Mouse (Mus musculus): ENCODE measurements around the gene Chil4. TPM values are rescaled to one million over a fixed set of nuclear protein-coding genes. Genes with fewer than 3 reads are reported as not detected.
"Not testable (repeated sequence)": the region's sequence is repeated elsewhere in the genome, so short reads cannot be mapped to it uniquely, and the experiment has no call there.

The Chil4 gene
- total and polyA plus RNA-seq, 2 experiments from 2014 or later, result not detected

DNA sequence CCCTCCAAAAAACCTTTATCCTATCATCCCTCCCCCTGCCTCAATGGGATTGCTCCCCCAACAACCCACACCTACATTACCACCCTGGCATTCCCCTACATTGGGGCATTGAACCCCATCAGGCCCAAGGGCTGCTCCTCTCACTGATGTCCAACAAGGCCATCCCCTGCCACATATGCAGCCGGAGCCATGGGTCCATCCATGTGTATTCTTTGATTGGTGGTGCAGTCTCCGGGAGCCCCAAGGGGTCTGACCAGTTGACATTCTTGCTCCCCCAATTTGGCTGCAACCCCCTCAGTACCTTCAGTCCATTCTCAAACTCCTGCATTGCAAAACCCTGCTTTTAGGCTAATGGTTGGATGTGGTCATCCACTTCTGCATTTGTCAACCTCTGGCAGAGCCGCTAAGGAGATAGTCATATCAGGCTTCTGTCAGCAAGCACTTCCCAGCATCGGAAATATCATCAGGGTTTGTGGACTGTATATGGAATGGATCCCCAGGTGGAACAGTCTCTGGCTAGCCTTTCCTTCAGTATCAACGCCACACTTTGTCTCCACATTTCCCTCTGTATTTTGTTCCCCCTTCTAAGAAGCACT lies 20.0 kb upstream of the Chil4 start:
- peak; percentile 38; the same call in 1 of the 2 replicates for ATAC-seq (ENCODE audit: low FRiP score)

DNA sequence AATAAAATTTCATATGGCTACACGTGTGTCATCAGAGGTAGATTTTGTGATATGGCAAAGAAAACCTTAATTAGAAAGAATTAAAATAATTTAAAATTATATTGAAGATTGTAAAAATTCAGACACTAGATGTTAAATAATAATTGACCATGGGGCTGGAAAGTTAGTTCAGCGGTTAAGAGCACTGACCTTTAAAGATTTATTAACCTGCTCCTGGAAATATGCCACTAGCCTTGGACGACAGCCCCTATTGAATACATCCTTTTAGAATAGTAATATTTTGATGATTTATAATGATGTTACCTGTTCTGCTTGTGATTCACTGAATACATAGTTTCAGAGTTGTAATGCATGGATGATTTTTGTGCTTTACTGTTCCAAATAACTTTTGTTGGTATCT lies 4.1 kb upstream of the Chil4 start:
- H3K4me1 ChIP-seq (ENCODE audit: insufficient read depth, low read length); H3K9me3 ChIP-seq (ENCODE audit: low read length); ATAC-seq (ENCODE audit: low FRiP score); H3K4me3 ChIP-seq (ENCODE audit: low read depth, low read length); H3K27ac ChIP-seq (ENCODE audit: low read depth, low read length); DNase-seq (ENCODE audit: low spot score); H3K9ac ChIP-seq (replicated peaks; ENCODE audit: low read length, poor library complexity, severe bottlenecking); H3K27me3 ChIP-seq (ENCODE audit: insufficient read depth, low read length); H3K4me2 ChIP-seq (ENCODE audit: low read depth, low read length, poor library complexity, severe bottlenecking); H3K36me3 ChIP-seq (ENCODE audit: insufficient read depth, low read length): not testable (repeated sequence)
- 74% methylated on average over 3 of the region's 3 CpGs for WGBS

More for the DNA sequence above, 20.0 kb upstream of the Chil4 start:
- H3K4me1 ChIP-seq (ENCODE audit: insufficient read depth, low read length), result no peaks in the 10 kb centered on the region
- no peak overlapping the region for H3K4me2 ChIP-seq (ENCODE audit: low read depth, low read length, poor library complexity, severe bottlenecking)
- H3K27me3 ChIP-seq (ENCODE audit: insufficient read depth, low read length), result no peaks in the 10 kb centered on the region
- H3K9me3 ChIP-seq (ENCODE audit: low read length), result peaks cover 4% of the 10 kb centered on the region; the same call in 1 of the 2 replicates
- DNase-seq (ENCODE audit: low spot score), result no peak
- TF ChIP-seq CTCF (IDR thresholded peaks at IDR 0.05), result no peak
- H3K27ac ChIP-seq (ENCODE audit: low read depth, low read length), result no peak overlapping the region
- H3K36me3 ChIP-seq (ENCODE audit: insufficient read depth, low read length), result no peaks in the 10 kb centered on the region
- 91% methylated on average over 5 of the region's 5 CpGs for WGBS
- no peak overlapping the region for H3K4me3 ChIP-seq (ENCODE audit: low read depth, low read length)
- no peak overlapping the region for H3K9ac ChIP-seq (replicated peaks; ENCODE audit: low read length, poor library complexity, severe bottlenecking)

DNA sequence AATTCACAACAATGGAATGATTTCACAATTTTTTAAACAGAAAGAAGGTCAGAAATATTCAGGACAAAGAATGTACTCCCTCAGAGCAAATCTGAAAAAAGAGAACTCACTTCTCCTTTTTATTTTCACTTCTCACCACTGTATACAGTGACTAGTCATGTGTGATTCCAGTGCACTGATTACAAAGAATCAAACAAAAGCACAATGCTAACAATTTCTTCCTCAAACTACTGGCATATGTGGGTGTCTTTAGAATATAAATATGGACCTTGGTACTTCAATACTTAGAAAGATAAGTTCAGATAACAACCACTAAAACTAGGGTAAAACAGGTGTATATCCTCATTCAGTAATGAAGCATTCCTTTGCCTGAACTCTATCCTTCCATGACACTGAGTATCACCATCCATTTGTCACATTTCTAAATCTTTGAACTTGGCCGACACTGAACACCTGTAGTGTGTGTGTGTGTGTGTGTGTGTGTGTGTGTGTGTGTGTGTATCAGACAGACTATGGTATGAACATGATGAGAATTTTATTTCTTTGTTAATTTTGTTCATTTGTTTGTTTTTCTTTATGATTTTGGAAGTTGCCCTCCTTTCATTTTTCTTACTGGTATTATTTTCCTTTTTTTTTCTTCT lies 2.4 kb upstream of the Chil4 start:
- Histone ChIP-seq H3K4me3 (ENCODE audit: low read depth, low read length) (no peak overlapping the region), H3K4me2 (ENCODE audit: low read depth, low read length, poor library complexity, severe bottlenecking) (no peak overlapping the region), H3K9ac (replicated peaks; ENCODE audit: low read length, poor library complexity, severe bottlenecking) (no peak overlapping the region), H3K4me1 (ENCODE audit: insufficient read depth, low read length) (no peaks in the 10 kb centered on the region), H3K9me3 (ENCODE audit: low read length) (no peaks in the 10 kb centered on the region), H3K27me3 (ENCODE audit: insufficient read depth, low read length) (no peaks in the 10 kb centered on the region), H3K36me3 (ENCODE audit: insufficient read depth, low read length) (no peaks in the 10 kb centered on the region), H3K27ac (ENCODE audit: low read depth, low read length) (no peak overlapping the region)
- ATAC-seq (ENCODE audit: low FRiP score) (no peak), DNase-seq (ENCODE audit: low spot score) (no peak)
- TF ChIP-seq CTCF (IDR thresholded peaks at IDR 0.05), result no peak
- 97% methylated on average over 1 of the region's 1 CpGs for WGBS

DNA sequence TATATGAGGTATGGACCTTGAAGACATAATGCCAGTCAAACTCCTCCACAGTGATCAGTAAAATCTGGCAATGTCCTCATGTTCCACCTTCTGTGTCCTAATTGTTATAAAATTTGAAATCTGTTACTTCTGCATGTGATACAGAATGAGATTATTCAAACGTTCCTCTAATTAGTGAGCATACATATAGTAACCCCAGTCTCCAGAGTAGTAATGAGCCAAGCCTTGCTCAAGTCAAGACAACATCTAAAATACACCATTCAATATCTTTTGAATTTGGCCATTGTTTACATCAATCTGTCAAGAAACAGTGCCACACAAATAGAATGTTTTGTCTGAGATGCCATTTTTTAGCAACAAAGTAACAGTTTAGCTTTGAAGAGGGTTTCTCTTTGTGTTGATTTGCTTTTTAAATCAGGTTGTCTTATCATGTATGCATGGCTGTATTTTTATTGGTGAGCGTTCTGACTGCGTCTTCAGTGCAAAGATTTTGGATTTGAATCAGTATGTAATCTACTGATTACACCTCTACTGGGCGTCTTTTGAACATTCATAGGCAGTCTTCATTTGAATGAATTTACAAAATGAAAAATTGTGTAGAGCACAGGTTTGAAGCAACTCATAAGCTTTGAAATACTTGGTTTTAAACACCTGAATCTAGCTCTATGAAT lies 888 bp downstream of the Chil4 start:
- H3K4me2 ChIP-seq (ENCODE audit: low read depth, low read length, poor library complexity, severe bottlenecking); H3K4me3 ChIP-seq (ENCODE audit: low read depth, low read length); DNase-seq (ENCODE audit: low spot score); H3K27me3 ChIP-seq (ENCODE audit: insufficient read depth, low read length); H3K9ac ChIP-seq (replicated peaks; ENCODE audit: low read length, poor library complexity, severe bottlenecking); H3K4me1 ChIP-seq (ENCODE audit: insufficient read depth, low read length); H3K9me3 ChIP-seq (ENCODE audit: low read length); H3K27ac ChIP-seq (ENCODE audit: low read depth, low read length); H3K36me3 ChIP-seq (ENCODE audit: insufficient read depth, low read length); ATAC-seq (ENCODE audit: low FRiP score): not testable (repeated sequence)
- 82% methylated on average over 4 of the region's 4 CpGs for WGBS

DNA sequence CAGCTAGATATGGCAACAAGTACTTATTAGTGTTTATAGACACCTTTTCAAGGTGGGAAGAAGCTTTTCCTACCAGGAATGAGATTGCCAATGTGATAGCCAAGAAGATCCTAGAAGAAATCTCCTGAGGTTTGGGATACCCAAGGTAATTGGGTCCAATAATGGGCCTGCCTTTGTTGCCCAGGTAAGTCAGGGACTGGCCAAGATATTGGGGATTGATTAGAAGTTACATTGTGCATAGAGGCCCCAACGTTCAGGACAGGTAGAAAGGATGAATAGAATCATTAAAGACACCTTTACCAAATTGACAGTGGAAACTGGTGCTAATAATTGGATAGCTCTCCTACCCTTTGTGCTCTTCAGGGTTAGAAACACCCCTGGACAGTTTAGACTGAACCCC lies 21.3 kb downstream of the Chil4 start:
- not testable (repeated sequence) for H3K4me2 ChIP-seq (ENCODE audit: low read depth, low read length, poor library complexity, severe bottlenecking); H3K4me1 ChIP-seq (ENCODE audit: insufficient read depth, low read length); H3K27ac ChIP-seq (ENCODE audit: low read depth, low read length); DNase-seq (ENCODE audit: low spot score); H3K27me3 ChIP-seq (ENCODE audit: insufficient read depth, low read length); ATAC-seq (ENCODE audit: low FRiP score); H3K4me3 ChIP-seq (ENCODE audit: low read depth, low read length); H3K9ac ChIP-seq (replicated peaks; ENCODE audit: low read length, poor library complexity, severe bottlenecking); H3K36me3 ChIP-seq (ENCODE audit: insufficient read depth, low read length); H3K9me3 ChIP-seq (ENCODE audit: low read length)
- WGBS, result 68% methylated on average over 1 of the region's 1 CpGs

DNA sequence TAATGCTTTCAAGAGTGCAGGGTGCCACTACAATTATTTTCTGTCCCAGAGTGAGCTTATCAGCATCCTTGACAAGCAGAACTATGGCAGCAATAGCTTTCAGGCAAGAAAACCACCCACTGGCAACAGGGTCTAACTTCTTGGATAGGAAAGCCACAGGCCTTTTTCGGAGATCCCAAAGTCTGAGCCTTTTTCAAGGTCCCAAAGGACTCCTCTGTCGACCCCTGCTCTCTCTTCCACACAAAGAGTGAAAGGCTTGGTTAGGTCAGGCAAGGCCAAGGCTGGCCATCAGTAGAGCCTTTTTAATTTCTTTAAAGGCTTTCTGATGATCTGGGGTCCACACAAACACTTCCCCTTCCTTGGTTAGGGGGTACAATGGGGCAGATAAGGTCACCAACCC lies 22.1 kb downstream of the Chil4 start:
- not testable (repeated sequence) for ATAC-seq (ENCODE audit: low FRiP score); DNase-seq (ENCODE audit: low spot score); H3K4me2 ChIP-seq (ENCODE audit: low read depth, low read length, poor library complexity, severe bottlenecking); H3K9me3 ChIP-seq (ENCODE audit: low read length); H3K27me3 ChIP-seq (ENCODE audit: insufficient read depth, low read length); H3K9ac ChIP-seq (replicated peaks; ENCODE audit: low read length, poor library complexity, severe bottlenecking); H3K27ac ChIP-seq (ENCODE audit: low read depth, low read length); H3K4me1 ChIP-seq (ENCODE audit: insufficient read depth, low read length); H3K36me3 ChIP-seq (ENCODE audit: insufficient read depth, low read length); H3K4me3 ChIP-seq (ENCODE audit: low read depth, low read length)
- WGBS, result 70% methylated on average over 2 of the region's 2 CpGs
